Mouse (Mus musculus) spleen, postnatal 36 days (tissue): ENCODE measurements around the gene Nfxl1.
"Not testable (repeated sequence)": the region's sequence is repeated elsewhere in the genome, so short reads cannot be mapped to it uniquely, and the experiment has no call there.

ENCODE experiments used
- DNase-seq, 2 experiments: peaks; one replicate each; pipeline ENCODE4 v3.0.0; 2022; ENCODE audit warnings: low spot score in 2 of 2, mixed read lengths in 1 of 2

Gene Nfxl1

GRCm38 (mm10) chr5:72559544-72560049, at the start of gene Nfxl1:
Gene Nfxl1, minus strand, starts transcription at chr5:72559684.
- peak; percentile 94 to 97 for DNase-seq

GRCm38 (mm10) chr5:72603138-72603537, 43.7 kb upstream of the Nfxl1 start:
- DNase-seq = no peak

- no peak for DNase-seq
Measured at GRCm38 (mm10) chr5:72601006-72601405, 41.5 kb upstream of the Nfxl1 start.

DNA sequence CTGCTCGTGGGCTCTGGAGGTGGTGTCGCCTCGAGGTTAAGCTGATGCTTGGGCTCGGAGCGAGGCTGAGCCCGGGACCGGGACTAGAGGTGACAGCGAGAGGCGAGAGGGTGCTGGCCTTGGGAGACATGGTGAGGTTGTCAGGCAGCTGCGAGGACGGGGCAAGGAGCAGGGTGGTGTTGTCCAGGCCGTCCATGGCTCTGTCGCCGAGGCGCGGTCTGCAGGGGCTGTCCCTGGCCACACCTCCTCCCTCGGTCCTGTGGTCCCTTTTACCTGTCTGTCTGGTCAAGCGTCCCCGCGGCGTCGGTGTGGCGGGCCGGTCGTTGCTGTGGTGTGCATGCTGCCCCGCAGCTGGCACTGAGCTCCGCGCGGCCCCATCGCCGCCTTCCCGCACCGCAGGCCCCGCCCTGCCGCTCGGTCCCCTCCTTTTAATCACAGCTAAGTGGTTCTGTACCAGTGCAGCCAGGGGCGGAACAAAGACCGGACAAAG, 27.8 kb upstream of the Nfxl1 start, which contains the start of gene Gm5868:
TSS of gene Gm5868 (minus strand) at position 360 of the 490 bp plus-strand sequence.
- DNase-seq = no peak

- not testable (repeated sequence) for DNase-seq
Measured at GRCm38 (mm10) chr5:72586667-72587191, 27.2 kb upstream of the Nfxl1 start.

DNA sequence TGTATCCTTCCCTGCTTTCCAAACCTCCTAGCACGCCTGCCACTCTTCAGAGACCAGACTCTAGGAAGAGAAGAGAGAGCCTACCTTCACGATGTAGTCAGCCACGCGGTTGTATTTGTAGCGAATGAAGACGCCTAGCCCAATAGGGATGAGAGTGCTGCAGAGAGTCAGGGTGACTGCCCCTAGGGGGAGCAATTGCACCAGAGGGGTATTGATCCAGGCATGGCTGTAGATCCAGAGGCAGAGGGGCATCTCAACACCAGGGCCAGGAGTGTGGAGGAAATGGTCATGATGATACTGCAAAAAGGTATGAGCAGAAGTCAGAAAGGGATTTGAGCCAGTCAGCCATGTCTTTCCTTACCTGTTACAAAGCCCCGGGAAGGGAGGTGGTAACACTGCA, 26.6 kb upstream of the Nfxl1 start:
- not testable (repeated sequence) for DNase-seq

DNA sequence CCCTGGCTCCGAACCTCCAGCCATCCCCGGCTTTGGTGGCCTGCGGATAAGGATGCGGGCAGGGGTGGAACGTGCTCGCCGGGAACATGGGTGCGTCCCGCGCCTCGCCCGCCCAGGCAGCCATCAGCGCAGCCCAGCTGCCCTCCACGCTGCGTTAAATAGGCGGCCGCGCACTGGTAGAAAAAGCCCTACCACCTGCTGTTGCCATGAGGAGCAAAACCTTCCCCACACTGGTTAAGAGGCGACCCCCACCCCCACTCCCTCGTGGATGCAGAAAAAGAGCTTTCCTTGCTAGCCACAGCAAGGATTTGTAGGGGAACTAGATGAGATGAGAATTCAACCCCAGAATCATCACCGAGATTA, 21.5 kb upstream of the Nfxl1 start, which contains the start of gene Zar1:
TSS of gene Zar1 (minus strand) at position 285 of the 363 bp plus-strand sequence.
- not testable (repeated sequence) for DNase-seq

GRCm38 (mm10) chr5:72580088-72580969, 20.8 kb upstream of the Nfxl1 start:
- not testable (repeated sequence) for DNase-seq

DNA sequence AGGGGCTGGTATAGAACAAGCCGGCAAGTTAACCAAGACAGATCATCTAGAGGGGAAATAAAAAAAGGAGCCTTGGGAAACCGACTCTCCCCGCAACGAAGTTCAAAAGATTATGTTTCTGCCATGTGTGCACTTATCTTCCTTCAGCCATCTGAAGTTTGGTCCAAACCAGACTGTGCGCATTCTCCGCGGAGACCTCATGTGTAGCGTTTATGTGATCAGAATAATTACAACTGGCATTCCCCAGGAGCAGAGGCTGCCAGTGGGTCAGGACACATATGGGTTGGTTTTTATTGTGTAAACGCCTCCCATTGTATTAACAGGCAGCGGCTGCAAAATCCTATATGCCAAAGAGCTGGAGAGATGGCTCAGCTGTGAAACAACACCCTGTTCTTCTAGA, 20.1 kb upstream of the Nfxl1 start:
- not testable (repeated sequence) for DNase-seq

DNA sequence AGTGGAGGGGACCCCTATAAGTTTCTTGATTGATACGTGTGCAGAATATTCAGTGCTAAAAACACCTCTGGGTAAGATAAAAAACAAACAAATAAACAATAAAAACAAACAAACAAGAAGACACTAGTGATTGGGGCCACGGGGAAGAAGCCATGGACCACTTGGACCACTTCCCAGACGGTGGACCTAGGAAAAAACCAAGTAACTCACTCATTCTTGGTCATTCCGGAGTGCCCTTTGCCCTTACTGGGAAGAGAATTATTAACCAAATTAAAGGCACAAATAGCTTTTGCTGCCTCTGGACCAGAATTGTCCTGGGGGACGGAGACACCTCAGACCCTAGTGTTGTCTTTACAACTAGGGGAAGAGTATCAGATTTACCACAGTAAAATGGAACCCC, 6.1 kb upstream of the Nfxl1 start:
- DNase-seq = no peak

- DNase-seq = not testable (repeated sequence)
Measured at GRCm38 (mm10) chr5:72563183-72563582, 3.7 kb upstream of the Nfxl1 start.

DNA sequence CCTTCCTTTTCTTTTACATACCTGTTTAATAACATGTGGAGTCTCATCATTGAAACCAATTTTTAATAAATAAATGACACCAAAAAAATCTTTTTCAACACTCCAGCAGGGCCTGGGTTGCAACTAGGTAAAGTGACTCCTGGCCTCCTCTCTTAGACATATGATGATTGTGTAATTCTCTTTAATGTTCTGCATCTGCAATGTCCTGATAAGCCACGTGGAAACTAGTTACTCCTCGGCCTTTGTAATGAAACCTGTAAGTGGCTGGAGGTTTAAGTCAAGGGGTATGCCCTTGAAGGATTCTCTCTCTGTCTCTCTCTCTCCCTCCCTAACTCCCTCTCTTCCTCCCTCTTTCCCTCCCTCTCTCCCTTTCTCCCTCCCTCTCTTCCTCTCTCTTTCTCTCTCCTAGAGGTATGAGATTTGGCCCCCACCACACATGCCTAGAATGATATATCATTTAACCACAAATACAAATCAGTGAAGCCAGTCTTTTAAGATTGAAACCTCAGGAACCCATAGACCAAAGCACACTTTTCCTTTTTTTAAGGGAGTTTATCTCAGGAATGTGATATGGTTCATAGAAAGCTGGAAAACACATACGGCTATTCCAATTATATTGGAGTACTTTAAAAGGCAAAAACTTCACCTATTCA, 1.6 kb upstream of the Nfxl1 start:
- no peak for DNase-seq

GRCm38 (mm10) chr5:72558716-72559526, 563 bp downstream of the Nfxl1 start:
- peak in 1 of 2 experiments; percentile 26 for DNase-seq

DNA sequence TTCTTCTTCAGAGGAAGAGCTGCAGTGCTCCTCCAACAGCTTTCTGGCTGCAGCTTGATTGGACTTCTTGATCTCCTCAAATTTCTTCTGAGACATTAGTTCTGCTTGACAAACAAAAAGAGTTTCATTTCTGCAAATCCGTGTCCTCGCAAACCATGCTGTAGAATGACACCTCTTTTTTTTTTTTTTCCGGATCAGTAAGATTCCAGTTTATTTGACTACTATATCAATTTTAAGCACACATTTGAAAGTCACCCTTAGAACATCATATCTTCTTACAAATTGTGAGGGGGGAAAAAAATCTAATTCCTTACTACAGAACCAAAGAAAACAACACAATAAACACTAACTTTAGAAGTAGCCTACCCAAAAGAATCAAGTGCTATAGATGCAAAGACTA, 3.2 kb downstream of the Nfxl1 start:
- no peak for DNase-seq

- DNase-seq = no peak
Measured at GRCm38 (mm10) chr5:72551209-72551608, 8.3 kb downstream of the Nfxl1 start.

DNA sequence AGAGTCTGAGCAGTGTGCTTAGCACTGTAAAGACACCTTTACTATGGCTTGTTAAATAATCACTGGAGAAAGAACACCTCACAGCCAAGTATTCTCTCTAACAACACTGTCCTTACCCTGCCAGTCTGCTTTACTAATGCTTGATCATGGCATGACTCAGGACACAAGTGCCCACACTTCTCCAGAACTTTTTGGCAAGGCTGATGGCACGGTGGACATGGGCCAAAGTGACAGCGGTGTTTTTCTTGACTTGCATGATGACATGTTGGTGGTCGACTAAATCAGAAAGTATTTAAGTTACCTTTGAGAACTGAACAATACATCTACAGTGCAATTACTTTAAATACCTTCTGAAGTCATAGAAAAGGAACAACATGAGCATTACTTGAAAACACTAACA, 30.6 kb downstream of the Nfxl1 start:
- no peak for DNase-seq

- no peak for DNase-seq
Measured at GRCm38 (mm10) chr5:72513808-72514207, 45.7 kb downstream of the Nfxl1 start.

DNA sequence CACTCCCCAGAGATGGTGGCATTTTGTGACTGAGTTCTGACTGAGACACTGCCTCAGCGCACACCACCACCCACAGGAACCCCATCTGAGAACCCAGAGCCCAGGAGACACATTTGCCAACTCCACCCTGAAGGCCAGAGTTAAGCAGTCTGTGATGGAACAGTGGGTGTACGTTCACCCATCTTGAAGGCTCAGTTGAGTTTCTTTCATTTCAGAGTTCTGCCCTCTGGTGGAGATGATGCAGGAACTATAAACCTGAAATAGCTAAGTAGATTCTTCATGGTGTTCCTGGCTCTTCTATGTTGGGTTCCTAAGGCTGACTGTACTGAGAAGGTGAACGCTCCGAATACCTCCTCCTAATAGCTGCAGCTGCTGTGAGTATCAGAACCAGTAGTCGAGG, 53.7 kb downstream of the Nfxl1 start:
- DNase-seq = no peak

- DNase-seq = no peak
Measured at GRCm38 (mm10) chr5:72503531-72504523, 55.7 kb downstream of the Nfxl1 start, which contains the start of gene Corin. Gene Corin, minus strand, starts transcription at chr5:72504473.

- no peak for DNase-seq
Measured at GRCm38 (mm10) chr5:72502778-72503177, 56.7 kb downstream of the Nfxl1 start.
